Mouse (Mus musculus) E14TG2a.4 (cell line): ENCODE data around the gene Ccng1.
A peak's percentile ranks its signal among the peaks of the same experiment; 100 is the strongest.

Experiments
- H3K27me3 ChIP-seq: 2 replicates; pipeline ENCODE4 v1.6.1; 2014; ENCODE audit warnings: low read length, control low read depth; ENCODE audit not compliant: insufficient read depth
- H3K36me3 ChIP-seq: 2 replicates; pipeline ENCODE4 v1.6.1; 2014; ENCODE audit warnings: low read length, control low read depth; ENCODE audit not compliant: insufficient read depth
- H3K4me1 ChIP-seq: replicated peaks from 2 replicates; pipeline ENCODE4 v1.6.1; 2014; ENCODE audit warnings: low read depth, low read length, control low read depth
- H3K4me3 ChIP-seq: replicated peaks from 2 replicates; pipeline ENCODE4 v1.5.1; 2014; ENCODE audit warnings: mild to moderate bottlenecking, low read length
- H3K9me3 ChIP-seq: 2 replicates; pipeline ENCODE4 v1.6.1; 2014; ENCODE audit warnings: low read length, control low read depth
- CTCF ChIP-seq: conservative IDR thresholded peaks from 2 replicates; pipeline ENCODE4 v1.5.1; 2014; ENCODE audit warnings: low read length
- NANOG ChIP-seq: IDR thresholded peaks from 2 replicates; pipeline ENCODE4 v1.6.1; 2014; ENCODE audit warnings: borderline replicate concordance, low read length, mixed read lengths
- POU5F1 ChIP-seq: IDR thresholded peaks from 2 replicates; pipeline ENCODE4 v1.6.1; 2014; ENCODE audit warnings: low read length, borderline replicate concordance

The Ccng1 gene

GRCm38 (mm10) chr11:40755109-40755627, at the start of gene Ccng1:
Gene Ccng1 (minus strand): TSS chr11:40755311.
- TF ChIP-seq NANOG = no peak
- TF ChIP-seq POU5F1 = no peak
- no peak for TF ChIP-seq CTCF
- H3K27me3 ChIP-seq = no peaks in the 10 kb centered on the region
- peaks cover 42% of the 10 kb centered on the region for H3K36me3 ChIP-seq
- H3K4me1 ChIP-seq = peaks cover 38% of the 10 kb centered on the region
- H3K9me3 ChIP-seq = no peaks in the 10 kb centered on the region
- peak within 1 kb of the TSS; percentile 97 for H3K4me3 ChIP-seq

GRCm38 (mm10) chr11:40790307-40790706, 35.2 kb upstream of the Ccng1 start:
- no peak for TF ChIP-seq POU5F1
- no peak for TF ChIP-seq CTCF
- no peak for TF ChIP-seq NANOG

GRCm38 (mm10) chr11:40789701-40790100, 34.6 kb upstream of the Ccng1 start:
- Histone ChIP-seq H3K36me3 (no peaks in the 10 kb centered on the region), H3K4me1 (no peaks in the 10 kb centered on the region), H3K27me3 (no peaks in the 10 kb centered on the region), H3K9me3 (no peaks in the 10 kb centered on the region), H3K4me3 (no peak overlapping the region)
- TF ChIP-seq POU5F1 = no peak
- TF ChIP-seq NANOG = no peak
- no peak for TF ChIP-seq CTCF

More at GRCm38 (mm10) chr11:40790307-40790706, 35.2 kb upstream of the Ccng1 start:
- H3K4me3 ChIP-seq = no peak overlapping the region
- no peaks in the 10 kb centered on the region for H3K36me3 ChIP-seq
- no peaks in the 10 kb centered on the region for H3K4me1 ChIP-seq
- H3K9me3 ChIP-seq = no peaks in the 10 kb centered on the region
- no peaks in the 10 kb centered on the region for H3K27me3 ChIP-seq

- Histone ChIP-seq H3K36me3 (no peaks in the 10 kb centered on the region), H3K9me3 (no peaks in the 10 kb centered on the region), H3K4me3 (no peak overlapping the region), H3K27me3 (no peaks in the 10 kb centered on the region), H3K4me1 (no peaks in the 10 kb centered on the region)
- TF ChIP-seq POU5F1 (no peak), CTCF (no peak), NANOG (no peak)
These were observed 31.8 kb upstream of the Ccng1 start for GRCm38 (mm10) chr11:40786900-40787299.

- Histone ChIP-seq H3K4me1 (no peaks in the 10 kb centered on the region), H3K4me3 (no peak overlapping the region), H3K27me3 (no peaks in the 10 kb centered on the region), H3K9me3 (no peaks in the 10 kb centered on the region), H3K36me3 (no peaks in the 10 kb centered on the region)
- TF ChIP-seq CTCF = no peak
- TF ChIP-seq NANOG = no peak
- no peak for TF ChIP-seq POU5F1
These were observed 29.2 kb upstream of the Ccng1 start for GRCm38 (mm10) chr11:40784326-40784725.

GRCm38 (mm10) chr11:40783346-40783745, 28.2 kb upstream of the Ccng1 start:
- TF ChIP-seq CTCF (no peak), NANOG (no peak), POU5F1 (no peak)
- Histone ChIP-seq H3K36me3 (no peaks in the 10 kb centered on the region), H3K27me3 (no peaks in the 10 kb centered on the region), H3K4me1 (no peaks in the 10 kb centered on the region), H3K4me3 (no peak overlapping the region), H3K9me3 (no peaks in the 10 kb centered on the region)

- TF ChIP-seq NANOG = no peak
- no peak for TF ChIP-seq CTCF
- TF ChIP-seq POU5F1 = no peak
- Histone ChIP-seq H3K36me3 (no peaks in the 10 kb centered on the region), H3K4me3 (no peak overlapping the region), H3K9me3 (no peaks in the 10 kb centered on the region), H3K4me1 (no peaks in the 10 kb centered on the region), H3K27me3 (no peaks in the 10 kb centered on the region)
These were observed 26.7 kb upstream of the Ccng1 start for GRCm38 (mm10) chr11:40781857-40782256.

GRCm38 (mm10) chr11:40775315-40776269, 20.5 kb upstream of the Ccng1 start:
- Histone ChIP-seq H3K9me3 (no peaks in the 10 kb centered on the region), H3K36me3 (no peaks in the 10 kb centered on the region)

GRCm38 (mm10) chr11:40764690-40765089, 9.6 kb upstream of the Ccng1 start:
- H3K27me3 ChIP-seq = no peaks in the 10 kb centered on the region
- TF ChIP-seq NANOG = no peak
- no peak for TF ChIP-seq CTCF
- no peak for TF ChIP-seq POU5F1
- H3K4me1 ChIP-seq = peaks cover 11% of the 10 kb centered on the region; the same call in 1 of the 2 replicates

More at GRCm38 (mm10) chr11:40775315-40776269, 20.5 kb upstream of the Ccng1 start:
- Histone ChIP-seq H3K4me3 (no peak overlapping the region), H3K27me3 (no peaks in the 10 kb centered on the region), H3K4me1 (peaks cover 1% of the 10 kb centered on the region; the same call in 1 of the 2 replicates)
- TF ChIP-seq NANOG (no peak), CTCF (peak; percentile 84)

More at GRCm38 (mm10) chr11:40764690-40765089, 9.6 kb upstream of the Ccng1 start:
- Histone ChIP-seq H3K4me3 (no peak overlapping the region), H3K9me3 (no peaks in the 10 kb centered on the region), H3K36me3 (no peaks in the 10 kb centered on the region)
